Mouse (Mus musculus): ENCODE results near the gene Lypd4. TPM values are rescaled to one million over a fixed set of nuclear protein-coding genes. Genes with fewer than 3 reads are reported as not detected.

The Lypd4 gene
- polyA plus RNA-seq, 2 experiments, result not detected

- Histone ChIP-seq H3K9me3 (ENCODE audit: control insufficient read depth, low read length) (no peaks in the 10 kb centered on the region), H3K9ac (replicated peaks) (peak overlapping the region; percentile 32), H3K4me2 (ENCODE audit: low read depth) (peak overlapping the region; percentile 56), H3K36me3 (replicated peaks; ENCODE audit: control insufficient read depth, insufficient read depth, low read depth) (no peaks in the 10 kb centered on the region), H3K4me1 (replicated peaks; ENCODE audit: control insufficient read depth in 2 of 2, insufficient read depth in 2 of 2, low read length in 1 of 2) (peaks cover 49 to 59% of the 10 kb centered on the region in 2 experiments), H3K27ac (peak overlapping the region; percentile 95), H3K4me3 (ENCODE audit: insufficient read depth in 1 of 2, low read depth in 2 of 2, low read length in 2 of 2) (0 out of 4 replicates have a peak overlapping the region, but pooled peaks of 1 of the 2 experiments have one; percentile 7), H3K27me3 (ENCODE audit: control insufficient read depth, insufficient read depth, low read length) (no peaks in the 10 kb centered on the region)
- no peak for ATAC-seq (ENCODE audit: insufficient read depth)
- DNase-seq (ENCODE audit: low read depth in 3 of 3, low spot score in 3 of 3), result no peak
- TF ChIP-seq EP300 (IDR thresholded peaks at IDR 0.05; ENCODE audit: low read depth) (no peak), CTCF (IDR thresholded peaks at IDR 0.05; ENCODE audit: low read depth) (no peak)
- WGBS (ENCODE audit: insufficient replicate concordance), result 30% methylated on average over 7 of the region's 7 CpGs
Measured at GRCm38 (mm10) chr7:24853695-24854094, 16.0 kb downstream of the Lypd4 start.

- peak overlapping the region in 1 of 2 experiments; percentile 18; a peak in 1 of 4 replicates for H3K4me3 ChIP-seq (ENCODE audit: insufficient read depth in 1 of 2, low read depth in 2 of 2, low read length in 2 of 2)
- H3K36me3 ChIP-seq (replicated peaks; ENCODE audit: control insufficient read depth, insufficient read depth, low read depth), result no peaks in the 10 kb centered on the region
- peak overlapping the region; percentile 95 for H3K27ac ChIP-seq
- no peaks in the 10 kb centered on the region for H3K27me3 ChIP-seq (ENCODE audit: control insufficient read depth, insufficient read depth, low read length)
- peaks cover 44 to 54% of the 10 kb centered on the region in 2 experiments for H3K4me1 ChIP-seq (replicated peaks; ENCODE audit: control insufficient read depth in 2 of 2, insufficient read depth in 2 of 2, low read length in 1 of 2)
- peak overlapping the region; percentile 56 for H3K4me2 ChIP-seq (ENCODE audit: low read depth)
- DNase-seq (ENCODE audit: low read depth in 3 of 3, low spot score in 3 of 3), result no peak
- peak overlapping the region; percentile 32 for H3K9ac ChIP-seq (replicated peaks)
- peak; percentile 76 for ATAC-seq (ENCODE audit: insufficient read depth)
- no peak for TF ChIP-seq CTCF (IDR thresholded peaks at IDR 0.05; ENCODE audit: low read depth)
- TF ChIP-seq EP300 (IDR thresholded peaks at IDR 0.05; ENCODE audit: low read depth), result no peak
- H3K9me3 ChIP-seq (ENCODE audit: control insufficient read depth, low read length), result no peaks in the 10 kb centered on the region
Measured at GRCm38 (mm10) chr7:24853233-24853563, 16.5 kb downstream of the Lypd4 start.

- Histone ChIP-seq H3K27me3 (ENCODE audit: control insufficient read depth, insufficient read depth, low read length) (no peaks in the 10 kb centered on the region), H3K27ac (peak overlapping the region; percentile 95), H3K4me2 (ENCODE audit: low read depth) (peak overlapping the region; percentile 56), H3K9me3 (ENCODE audit: control insufficient read depth, low read length) (no peaks in the 10 kb centered on the region), H3K36me3 (replicated peaks; ENCODE audit: control insufficient read depth, insufficient read depth, low read depth) (no peaks in the 10 kb centered on the region), H3K4me3 (ENCODE audit: insufficient read depth in 1 of 2, low read depth in 2 of 2, low read length in 2 of 2) (peak overlapping the region; percentile 53 to 57), H3K9ac (replicated peaks) (peak overlapping the region; percentile 49), H3K4me1 (replicated peaks; ENCODE audit: control insufficient read depth in 2 of 2, insufficient read depth in 2 of 2, low read length in 1 of 2) (peaks cover 39 to 49% of the 10 kb centered on the region in 2 experiments)
- TF ChIP-seq CTCF (IDR thresholded peaks at IDR 0.05; ENCODE audit: low read depth), result no peak
- peak; percentile 87 for TF ChIP-seq EP300 (IDR thresholded peaks at IDR 0.05; ENCODE audit: low read depth)
- DNase-seq (ENCODE audit: low read depth in 3 of 3, low spot score in 3 of 3) (peak; percentile 91 to 93 (median 92)), ATAC-seq (ENCODE audit: insufficient read depth) (peak; percentile 93)
- 34% methylated on average over 8 of the region's 8 CpGs for WGBS (ENCODE audit: insufficient replicate concordance)
Measured at GRCm38 (mm10) chr7:24852557-24853232, 17.0 kb downstream of the Lypd4 start.

- 63% methylated on average over 5 of the region's 5 CpGs for WGBS (ENCODE audit: insufficient replicate concordance)
- DNase-seq (ENCODE audit: low read depth in 3 of 3, low spot score in 3 of 3), result no peak
- H3K36me3 ChIP-seq (replicated peaks; ENCODE audit: control insufficient read depth, insufficient read depth, low read depth), result no peaks in the 10 kb centered on the region
- TF ChIP-seq EP300 (IDR thresholded peaks at IDR 0.05; ENCODE audit: low read depth), result no peak
- no peak for TF ChIP-seq CTCF (IDR thresholded peaks at IDR 0.05; ENCODE audit: low read depth)
- peaks cover 40 to 50% of the 10 kb centered on the region in 2 experiments for H3K4me1 ChIP-seq (replicated peaks; ENCODE audit: control insufficient read depth in 2 of 2, insufficient read depth in 2 of 2, low read length in 1 of 2)
- H3K9me3 ChIP-seq (ENCODE audit: control insufficient read depth, low read length), result no peaks in the 10 kb centered on the region
- peak overlapping the region; percentile 53 to 57 for H3K4me3 ChIP-seq (ENCODE audit: insufficient read depth in 1 of 2, low read depth in 2 of 2, low read length in 2 of 2)
- H3K27me3 ChIP-seq (ENCODE audit: control insufficient read depth, insufficient read depth, low read length), result no peaks in the 10 kb centered on the region
- no peak for ATAC-seq (ENCODE audit: insufficient read depth)
- peak overlapping the region; percentile 95 for H3K27ac ChIP-seq
- H3K9ac ChIP-seq (replicated peaks), result peak overlapping the region; percentile 49
- peak overlapping the region; percentile 56 for H3K4me2 ChIP-seq (ENCODE audit: low read depth)
Measured at GRCm38 (mm10) chr7:24851596-24852325, 18.0 kb downstream of the Lypd4 start.

GRCm38 (mm10) chr7:24850899-24851303 lies 18.8 kb downstream of the Lypd4 start:
- TF ChIP-seq EP300 (IDR thresholded peaks at IDR 0.05; ENCODE audit: low read depth) (peak; percentile 61; the same call in 1 of the 2 replicates), CTCF (IDR thresholded peaks at IDR 0.05; ENCODE audit: low read depth) (no peak)
- peak; percentile 50 for ATAC-seq (ENCODE audit: insufficient read depth)
- no peaks in the 10 kb centered on the region for H3K27me3 ChIP-seq (ENCODE audit: control insufficient read depth, insufficient read depth, low read length)
- H3K36me3 ChIP-seq (replicated peaks; ENCODE audit: control insufficient read depth, insufficient read depth, low read depth), result no peaks in the 10 kb centered on the region
- peaks cover 47 to 58% of the 10 kb centered on the region in 2 experiments for H3K4me1 ChIP-seq (replicated peaks; ENCODE audit: control insufficient read depth in 2 of 2, insufficient read depth in 2 of 2, low read length in 1 of 2)
- H3K9ac ChIP-seq (replicated peaks), result peak overlapping the region; percentile 49
- 8% methylated on average over 6 of the region's 6 CpGs for WGBS (ENCODE audit: insufficient replicate concordance)
- H3K9me3 ChIP-seq (ENCODE audit: control insufficient read depth, low read length), result no peaks in the 10 kb centered on the region
- H3K4me2 ChIP-seq (ENCODE audit: low read depth), result peak overlapping the region; percentile 56
- H3K27ac ChIP-seq, result peak overlapping the region; percentile 95
- H3K4me3 ChIP-seq (ENCODE audit: insufficient read depth in 1 of 2, low read depth in 2 of 2, low read length in 2 of 2), result peak overlapping the region; percentile 53 to 63
- peak; percentile 81 to 83 (median 82) for DNase-seq (ENCODE audit: low read depth in 3 of 3, low spot score in 3 of 3)

All from liver, embryonic 14.5 days (tissue).